Mouse (Mus musculus) neural tube, embryonic 13.5 days (tissue): ENCODE measurements around the gene Zc3h12a. TPM values are rescaled to one million over a fixed set of nuclear protein-coding genes. Genes with fewer than 3 reads are reported as not detected.
A peak's percentile ranks its signal among the peaks of the same experiment; 100 is the strongest.

ENCODE experiments used
- ATAC-seq: fragments of 200-750 bp; cut with Nextera tagmentation; 2 replicates; pipeline ENCODE4 v1.8.0; 2017; ENCODE audit warnings: low read depth, mild to moderate bottlenecking, moderate TSS enrichment, moderate library complexity
- H3K27ac ChIP-seq: fragments of 300-500 bp; sonication (generic); replicated peaks from 2 replicates; pipeline ENCODE4 v1.5.1; 2015; ENCODE audit warnings: moderate library complexity, mild to moderate bottlenecking, inconsistent platforms
- H3K27me3 ChIP-seq: fragments of 300-500 bp; sonication (generic); 2 replicates; pipeline ENCODE4 v1.6.1; 2015; ENCODE audit warnings: mild to moderate bottlenecking, inconsistent platforms
- H3K36me3 ChIP-seq: fragments of 300-500 bp; sonication (generic); 2 replicates; pipeline ENCODE4 v1.6.1; 2015; ENCODE audit warnings: mild to moderate bottlenecking, inconsistent platforms
- H3K4me1 ChIP-seq: fragments of 300-500 bp; sonication (generic); replicated peaks from 2 replicates; pipeline ENCODE4 v1.6.1; 2015; ENCODE audit warnings: inconsistent platforms
- H3K4me2 ChIP-seq: fragments of 300-500 bp; sonication (generic); 2 replicates; pipeline ENCODE4 v1.6.1; 2015; ENCODE audit warnings: inconsistent platforms, mild to moderate bottlenecking, moderate library complexity
- H3K4me3 ChIP-seq: fragments of 300-500 bp; sonication (generic); 2 replicates; pipeline ENCODE4 v1.5.1; 2015; ENCODE audit warnings: mild to moderate bottlenecking, inconsistent platforms
- H3K9ac ChIP-seq: fragments of 300-500 bp; sonication (generic); 2 replicates; pipeline ENCODE4 v1.6.1; 2015; ENCODE audit warnings: moderate library complexity, mild to moderate bottlenecking, inconsistent platforms
- H3K9me3 ChIP-seq: fragments of 300-500 bp; sonication (generic); 2 replicates; pipeline ENCODE4 v1.6.1; 2016; ENCODE audit warnings: inconsistent platforms
- WGBS: fragments of 180-500 bp; shearing (Covaris S2); methylation state at CpG from one replicate; pipeline ENCODE4 v1.1.7; 2015; 5-methylcytosine and 5-hydroxymethylcytosine counted together
- polyA plus RNA-seq: library from polyadenylated mRNA; unstranded; fragments of >200 nt; fragmentation: Nextera tagmentation; extraction: Ambion mirVana; gene quantifications from 2 replicates; pipeline ENCODE4 v1.2.1, GENCODE M21; 2015

Zc3h12a gene
- 0.18 and 0.29 TPM in 2 replicates for polyA plus RNA-seq

DNA sequence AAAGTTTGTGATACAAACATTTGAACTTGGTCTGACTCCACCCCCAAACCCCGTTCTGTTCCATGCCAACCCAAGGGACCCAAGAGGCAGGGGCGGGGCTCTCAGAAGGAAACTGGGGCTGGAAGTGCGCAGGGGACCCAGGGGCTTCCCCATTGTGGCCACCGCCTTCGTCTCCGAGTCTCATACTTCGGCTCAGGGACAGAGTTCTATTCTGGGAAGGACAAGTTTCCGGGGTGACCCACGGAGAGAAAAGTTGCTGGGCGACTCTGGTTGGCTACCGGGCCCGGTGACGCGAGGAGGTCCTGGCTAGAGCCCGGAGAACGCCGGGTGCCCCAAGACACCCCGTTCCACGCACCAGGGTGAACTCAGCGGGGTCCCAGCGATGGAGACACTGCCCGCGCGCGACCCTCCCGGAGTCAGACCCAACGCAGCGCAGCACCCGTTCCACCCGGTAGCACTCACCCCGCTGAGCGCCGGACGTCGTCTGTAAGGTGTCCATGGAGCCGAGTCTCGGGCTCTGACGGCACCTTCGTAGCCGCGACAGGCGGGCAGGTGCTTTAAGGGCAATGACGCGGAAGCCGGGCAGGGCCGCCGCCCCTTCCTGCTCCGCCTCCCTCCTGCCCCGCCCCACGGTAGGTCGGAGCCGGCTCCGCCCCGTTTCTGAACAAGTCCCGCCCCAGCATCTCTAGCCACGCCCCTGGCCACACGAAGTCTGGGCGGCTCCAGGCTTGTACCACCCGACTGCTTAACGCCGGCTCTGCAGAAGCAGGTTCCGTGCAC is at the start of gene Zc3h12a:
Gene Zc3h12a, minus strand, starts transcription at position 536 of the 780 bp plus-strand sequence.
- Histone ChIP-seq H3K36me3 (no peaks in the 10 kb centered on the region), H3K27ac (no peak within 1 kb of the TSS), H3K9ac (peak within 1 kb of the TSS; percentile 69), H3K4me3 (peak within 1 kb of the TSS; percentile 61), H3K27me3 (peaks cover 29% of the 10 kb centered on the region), H3K4me1 (peaks cover 43% of the 10 kb centered on the region), H3K9me3 (no peaks in the 10 kb centered on the region), H3K4me2 (peak within 1 kb of the TSS; percentile 95)
- peak; percentile 90 for ATAC-seq
- 2% methylated on average over 62 of the region's 62 CpGs for WGBS

DNA sequence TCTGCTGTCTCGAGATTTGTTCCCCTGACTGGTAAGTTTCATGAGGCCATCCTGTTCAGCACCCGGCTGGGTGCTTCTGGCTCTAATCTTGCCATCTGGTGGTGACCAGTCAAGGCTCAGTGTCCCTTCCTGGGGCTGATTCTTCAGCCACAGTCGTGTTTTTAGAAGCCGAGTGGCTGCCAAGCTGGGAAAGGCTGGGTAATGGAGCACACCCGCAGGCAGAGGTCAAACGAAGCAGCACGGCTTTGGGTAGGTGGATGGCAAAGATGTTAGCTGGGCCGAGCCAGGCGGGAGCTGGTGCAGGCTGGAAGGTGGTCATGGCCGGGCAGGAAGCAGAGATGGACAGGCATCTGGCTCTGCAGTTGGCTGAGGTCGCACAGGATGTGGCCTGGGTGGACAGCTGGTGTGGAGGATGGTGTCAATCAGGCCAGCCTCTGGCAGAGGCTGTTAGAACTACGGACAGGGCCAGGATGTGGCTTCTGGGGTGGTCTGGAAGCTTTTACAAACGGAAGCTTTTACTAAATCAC is 49.1 kb upstream of the Zc3h12a start:
- no peak overlapping the region for H3K9ac ChIP-seq
- ATAC-seq = no peak
- H3K4me2 ChIP-seq = no peak overlapping the region
- H3K4me3 ChIP-seq = no peak overlapping the region
- no peaks in the 10 kb centered on the region for H3K9me3 ChIP-seq
- WGBS = 57% methylated on average over 13 of the region's 13 CpGs
- H3K27me3 ChIP-seq = 0 out of 2 replicates have a peak, but pooled peaks cover 3% of the 10 kb centered on the region
- peaks cover 43% of the 10 kb centered on the region for H3K4me1 ChIP-seq
- no peaks in the 10 kb centered on the region for H3K36me3 ChIP-seq
- no peak overlapping the region for H3K27ac ChIP-seq

DNA sequence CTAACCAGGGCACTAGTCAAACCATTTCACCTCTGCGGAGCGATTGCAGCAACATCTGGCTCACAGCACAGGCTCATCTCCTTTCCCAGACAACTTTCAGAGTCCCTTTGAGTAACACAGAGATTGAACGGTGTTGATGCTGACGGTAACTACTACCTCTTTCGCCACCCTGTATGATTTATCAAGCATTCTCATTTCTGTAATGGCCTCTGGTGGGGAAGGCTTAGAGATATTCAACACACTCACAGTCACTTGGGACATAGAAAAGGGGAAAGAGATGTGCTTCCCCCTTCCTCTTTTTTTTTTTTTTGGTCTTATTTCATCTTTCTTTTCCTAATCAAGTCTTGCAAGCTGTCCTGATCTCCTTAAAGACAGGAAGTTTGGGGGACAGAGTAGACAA is 48.5 kb upstream of the Zc3h12a start:
- peaks cover 48% of the 10 kb centered on the region for H3K4me1 ChIP-seq
- H3K4me2 ChIP-seq = no peak overlapping the region
- H3K9me3 ChIP-seq = no peaks in the 10 kb centered on the region
- H3K36me3 ChIP-seq = no peaks in the 10 kb centered on the region
- no peak for ATAC-seq
- H3K27ac ChIP-seq = no peak overlapping the region
- H3K27me3 ChIP-seq = peaks cover 7% of the 10 kb centered on the region; the same call in 1 of the 2 replicates
- WGBS = 82% methylated on average over 5 of the region's 5 CpGs
- H3K9ac ChIP-seq = no peak overlapping the region
- H3K4me3 ChIP-seq = no peak overlapping the region

DNA sequence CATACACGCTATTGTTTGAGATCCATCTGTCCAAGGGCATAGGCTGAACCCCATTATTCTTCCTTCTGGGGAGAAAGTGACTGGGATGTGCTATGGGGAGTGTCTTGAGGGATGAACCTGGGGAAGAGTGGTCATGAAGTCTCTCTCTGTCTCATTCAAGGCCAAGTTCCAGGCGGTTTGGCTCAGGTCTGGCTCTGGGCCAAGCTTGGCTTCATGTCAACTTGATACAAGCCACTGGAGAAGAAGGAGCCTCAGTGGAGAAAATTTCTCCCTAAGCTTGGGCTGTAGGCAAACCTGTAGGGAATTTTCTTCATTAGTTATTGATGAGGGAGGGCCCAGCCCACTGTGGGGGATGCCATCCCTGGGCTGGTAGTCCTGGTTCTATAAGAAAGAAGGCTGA is 48.0 kb upstream of the Zc3h12a start:
- Histone ChIP-seq H3K27me3 (peaks cover 12% of the 10 kb centered on the region; the same call in 1 of the 2 replicates), H3K4me3 (no peak overlapping the region), H3K4me1 (peaks cover 52% of the 10 kb centered on the region), H3K9me3 (no peaks in the 10 kb centered on the region), H3K36me3 (no peaks in the 10 kb centered on the region), H3K9ac (no peak overlapping the region), H3K27ac (no peak overlapping the region), H3K4me2 (no peak overlapping the region)
- WGBS = 69% methylated on average over 2 of the region's 2 CpGs
- ATAC-seq = no peak

DNA sequence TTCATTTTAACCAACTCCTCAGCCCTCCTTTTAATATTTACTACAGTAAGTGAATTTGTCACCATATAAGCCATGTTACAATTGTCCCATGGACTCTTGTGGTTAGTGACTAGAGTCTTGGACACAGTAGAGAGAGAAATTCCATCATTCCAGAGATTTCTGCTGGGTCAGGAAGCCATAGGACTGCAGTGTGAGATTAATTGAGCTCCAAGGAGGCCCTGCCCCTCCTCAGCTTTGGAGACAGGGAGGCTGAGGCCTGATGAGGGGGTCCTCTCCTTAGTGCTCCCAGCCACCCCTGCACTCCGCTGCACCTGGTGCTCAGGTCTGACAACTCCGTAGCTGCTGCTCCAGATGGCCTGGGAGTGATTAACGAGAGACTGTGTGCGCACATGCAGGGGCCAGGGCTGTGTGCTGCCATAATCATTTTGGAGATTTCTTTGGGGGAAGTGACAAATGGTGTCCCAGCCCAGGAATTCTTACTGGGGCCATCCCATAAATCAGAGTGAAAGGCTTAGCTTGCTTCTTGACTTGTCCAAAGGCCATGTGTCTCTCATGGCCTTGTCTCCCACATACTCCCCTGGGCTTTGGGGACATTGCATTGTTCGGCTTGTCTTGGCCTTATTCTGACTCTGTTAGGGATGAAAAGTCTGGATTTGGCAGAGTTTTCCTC is 47.0 kb upstream of the Zc3h12a start:
- 33% methylated on average over 5 of the region's 5 CpGs for WGBS
- no peaks in the 10 kb centered on the region for H3K9me3 ChIP-seq
- H3K36me3 ChIP-seq = no peaks in the 10 kb centered on the region
- H3K27me3 ChIP-seq = peaks cover 12% of the 10 kb centered on the region; the same call in 1 of the 2 replicates
- no peak overlapping the region for H3K27ac ChIP-seq
- no peak overlapping the region for H3K4me3 ChIP-seq
- peaks cover 52% of the 10 kb centered on the region for H3K4me1 ChIP-seq
- no peak for ATAC-seq
- no peak overlapping the region for H3K4me2 ChIP-seq
- H3K9ac ChIP-seq = no peak overlapping the region

DNA sequence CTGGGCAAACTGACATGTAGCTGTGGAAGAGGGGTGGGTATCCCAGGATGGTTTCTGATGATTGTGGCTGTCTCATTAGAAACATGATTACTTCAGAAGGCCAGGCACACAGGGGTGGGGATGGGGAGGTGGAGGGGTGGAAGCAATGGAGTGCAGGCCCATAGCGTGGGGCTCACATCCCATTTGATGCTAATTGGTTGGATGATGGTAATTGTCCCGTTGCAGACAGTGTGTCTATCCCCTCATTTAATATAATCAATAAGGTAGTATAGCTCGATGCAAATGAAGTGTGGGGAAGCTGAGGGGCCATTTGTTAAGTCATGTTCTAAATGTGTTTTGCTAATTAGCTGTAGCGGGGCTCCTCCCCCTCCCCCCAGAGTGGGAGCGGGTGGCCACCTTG is 45.5 kb upstream of the Zc3h12a start:
- 31% methylated on average over 5 of the region's 5 CpGs for WGBS
- no peak overlapping the region for H3K9ac ChIP-seq
- no peak overlapping the region for H3K4me3 ChIP-seq
- peaks cover 52% of the 10 kb centered on the region for H3K4me1 ChIP-seq
- peaks cover 12% of the 10 kb centered on the region; the same call in 1 of the 2 replicates for H3K27me3 ChIP-seq
- H3K4me2 ChIP-seq = no peak overlapping the region
- H3K27ac ChIP-seq = no peak overlapping the region
- ATAC-seq = peak; percentile 71; the same call in 1 of the 2 replicates
- no peaks in the 10 kb centered on the region for H3K9me3 ChIP-seq
- no peaks in the 10 kb centered on the region for H3K36me3 ChIP-seq

DNA sequence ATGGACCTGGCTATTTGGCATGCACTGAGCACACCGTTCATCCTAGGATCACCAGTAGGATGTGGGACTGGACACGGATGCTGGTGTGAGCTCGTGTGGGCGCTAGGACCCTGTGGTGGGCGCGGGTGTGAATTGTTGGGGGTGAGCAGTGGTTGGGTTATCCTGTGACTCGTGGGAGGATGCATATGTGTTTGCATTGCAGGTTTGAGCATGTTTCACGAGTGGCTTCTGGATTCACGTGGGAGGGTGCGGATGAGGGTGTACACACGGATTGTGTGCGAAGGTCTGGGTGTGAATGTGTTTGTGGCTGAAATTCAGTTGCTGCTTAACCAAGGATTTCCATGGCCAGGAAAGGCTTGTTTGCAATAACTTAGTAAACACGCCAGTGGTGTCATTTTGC is 45.1 kb upstream of the Zc3h12a start:
- H3K9ac ChIP-seq = no peak overlapping the region
- H3K36me3 ChIP-seq = no peaks in the 10 kb centered on the region
- H3K4me2 ChIP-seq = no peak overlapping the region
- peaks cover 52% of the 10 kb centered on the region for H3K4me1 ChIP-seq
- no peak overlapping the region for H3K27ac ChIP-seq
- H3K9me3 ChIP-seq = no peaks in the 10 kb centered on the region
- peaks cover 12% of the 10 kb centered on the region; the same call in 1 of the 2 replicates for H3K27me3 ChIP-seq
- WGBS = 89% methylated on average over 13 of the region's 13 CpGs
- no peak overlapping the region for H3K4me3 ChIP-seq
- ATAC-seq = no peak

DNA sequence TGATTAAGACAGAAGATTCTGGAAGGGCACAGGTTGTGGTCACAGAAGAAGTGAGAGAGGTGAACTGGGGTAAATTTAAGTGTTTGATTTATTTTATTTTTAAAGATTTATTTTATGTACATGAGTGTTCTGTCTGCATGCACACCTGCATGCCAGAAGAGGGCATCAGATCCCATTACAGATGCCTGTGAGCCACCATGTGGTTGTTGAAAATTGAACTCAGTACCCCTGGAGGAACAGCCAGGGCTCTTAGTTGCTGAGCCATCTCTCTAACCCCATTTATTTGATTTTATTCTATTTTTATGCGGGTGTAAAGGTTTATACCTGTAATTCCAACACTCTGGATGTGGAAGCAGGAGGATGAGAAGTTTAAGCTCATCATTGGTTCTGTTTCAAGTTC is 40.1 kb upstream of the Zc3h12a start:
- Histone ChIP-seq H3K27me3 (peaks cover 19% of the 10 kb centered on the region), H3K4me2 (no peak overlapping the region), H3K9me3 (no peaks in the 10 kb centered on the region), H3K36me3 (no peaks in the 10 kb centered on the region), H3K4me1 (peaks cover 20% of the 10 kb centered on the region), H3K9ac (no peak overlapping the region), H3K27ac (no peak overlapping the region), H3K4me3 (no peak overlapping the region)
- ATAC-seq = no peak
- 74% methylated on average over 1 of the region's 1 CpGs for WGBS

DNA sequence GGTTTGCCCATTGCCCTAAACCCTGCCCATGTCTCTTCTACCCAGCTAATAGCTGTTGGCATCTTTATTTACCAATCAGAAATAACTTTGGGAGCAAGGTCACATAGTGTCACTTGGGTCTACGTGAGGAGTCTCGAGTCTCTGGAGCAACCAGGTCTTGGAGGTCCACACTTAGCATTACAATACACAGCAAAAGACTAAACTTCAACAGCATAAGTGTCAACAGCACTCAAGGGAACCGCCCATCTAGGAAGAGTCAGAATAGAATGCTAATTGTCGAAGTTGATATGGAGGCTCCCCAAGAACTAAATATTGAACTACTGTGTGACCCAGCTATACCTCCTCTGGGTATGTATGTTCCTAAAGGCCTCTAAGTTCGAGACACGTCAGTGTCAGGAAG is 37.2 kb upstream of the Zc3h12a start:
- Histone ChIP-seq H3K27ac (no peak overlapping the region), H3K4me1 (peaks cover 10% of the 10 kb centered on the region), H3K36me3 (no peaks in the 10 kb centered on the region), H3K9ac (no peak overlapping the region), H3K27me3 (peaks cover 15% of the 10 kb centered on the region; the same call in 1 of the 2 replicates), H3K9me3 (no peaks in the 10 kb centered on the region), H3K4me3 (no peak overlapping the region), H3K4me2 (no peak overlapping the region)
- ATAC-seq = no peak
- WGBS = 88% methylated on average over 6 of the region's 6 CpGs

DNA sequence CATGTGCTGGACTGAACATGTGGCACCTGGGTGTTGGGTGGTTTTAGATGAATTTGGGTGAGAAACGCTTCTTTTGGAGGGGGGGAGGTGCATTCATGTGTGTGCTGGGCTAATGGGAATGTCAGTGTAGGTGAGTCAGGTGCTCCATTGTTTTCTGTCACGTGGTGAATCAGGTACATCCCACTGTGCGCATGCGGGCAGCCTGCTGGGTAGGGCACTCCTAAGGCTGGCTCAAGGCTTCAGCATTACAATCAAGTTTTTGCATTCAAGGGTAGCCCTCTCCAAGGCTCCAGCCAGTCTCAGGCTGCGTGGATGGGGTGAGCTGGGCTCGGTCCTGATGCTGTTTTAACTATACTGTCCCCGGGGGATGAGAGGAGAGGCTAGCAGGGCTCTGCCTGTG is 35.1 kb upstream of the Zc3h12a start:
- Histone ChIP-seq H3K4me1 (peaks cover 10% of the 10 kb centered on the region), H3K9me3 (no peaks in the 10 kb centered on the region), H3K27ac (no peak overlapping the region), H3K27me3 (peaks cover 18% of the 10 kb centered on the region; the same call in 1 of the 2 replicates), H3K4me3 (no peak overlapping the region), H3K4me2 (no peak overlapping the region), H3K9ac (no peak overlapping the region), H3K36me3 (no peaks in the 10 kb centered on the region)
- WGBS = 58% methylated on average over 7 of the region's 7 CpGs
- no peak for ATAC-seq

DNA sequence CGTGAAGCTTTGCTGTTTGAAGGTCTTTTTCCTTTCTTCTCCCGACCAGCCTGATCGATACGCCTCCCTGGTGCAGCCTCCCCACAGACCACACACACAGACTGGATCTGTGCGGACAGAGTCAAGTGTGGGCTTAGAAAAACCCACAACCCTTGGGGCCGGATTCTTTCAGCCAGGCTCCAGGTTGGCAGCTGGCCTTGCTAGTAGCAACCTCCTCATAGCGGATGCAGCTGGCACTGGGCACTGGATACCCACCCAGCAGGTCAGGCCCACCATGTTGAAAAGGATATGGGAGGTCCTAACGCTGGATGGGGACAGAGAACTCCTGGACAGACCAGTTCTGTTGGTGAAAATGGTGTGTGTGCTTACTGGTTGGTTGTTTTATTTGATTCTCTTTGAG is 33.8 kb upstream of the Zc3h12a start:
- WGBS = 47% methylated on average over 8 of the region's 8 CpGs
- Histone ChIP-seq H3K27ac (no peak overlapping the region), H3K9ac (no peak overlapping the region), H3K27me3 (peaks cover 18% of the 10 kb centered on the region; the same call in 1 of the 2 replicates), H3K4me2 (no peak overlapping the region), H3K9me3 (no peaks in the 10 kb centered on the region), H3K36me3 (no peaks in the 10 kb centered on the region), H3K4me3 (no peak overlapping the region), H3K4me1 (peaks cover 10% of the 10 kb centered on the region)
- ATAC-seq = no peak

DNA sequence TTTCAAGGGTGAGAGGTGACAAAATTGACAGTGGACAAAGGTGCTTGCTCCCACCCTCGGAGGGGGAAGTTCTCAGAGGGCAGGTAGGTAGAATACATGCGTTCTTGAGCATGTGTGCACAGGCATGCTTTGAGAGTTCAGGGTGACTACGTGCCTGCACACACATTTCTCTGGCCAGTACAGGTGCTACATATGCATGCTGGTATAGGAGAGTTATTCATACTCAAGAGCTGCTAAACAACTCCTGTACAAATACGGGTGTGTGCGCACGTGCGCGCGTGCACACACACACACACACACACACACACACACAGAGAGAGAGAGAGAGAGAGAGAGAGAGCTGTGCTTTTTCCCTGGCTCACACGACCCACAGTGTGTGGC is 33.3 kb upstream of the Zc3h12a start:
- WGBS = 74% methylated on average over 10 of the region's 10 CpGs
- Histone ChIP-seq H3K36me3 (no peaks in the 10 kb centered on the region), H3K27ac (no peak overlapping the region), H3K4me3 (no peak overlapping the region), H3K4me2 (no peak overlapping the region), H3K27me3 (peaks cover 18% of the 10 kb centered on the region; the same call in 1 of the 2 replicates), H3K9ac (no peak overlapping the region), H3K9me3 (no peaks in the 10 kb centered on the region), H3K4me1 (peaks cover 10% of the 10 kb centered on the region)
- ATAC-seq = no peak
